Mouse (Mus musculus) forebrain, embryonic 12.5 days (tissue): ENCODE data around the gene Ap4e1. TPM values are rescaled to one million over a fixed set of nuclear protein-coding genes. Genes with fewer than 3 reads are reported as not detected.
"Not testable (repeated sequence)": the region's sequence is repeated elsewhere in the genome, so short reads cannot be mapped to it uniquely, and the experiment has no call there.

ENCODE experiments used
- ATAC-seq: fragments of 200-750 bp; cut with Nextera tagmentation; 2 replicates; pipeline ENCODE4 v1.8.0; 2017; ENCODE audit warnings: moderate TSS enrichment; ENCODE audit not compliant: low FRiP score
- H3K27ac ChIP-seq: fragments of 300-500 bp; sonication (generic); 2 replicates; pipeline ENCODE4 v1.5.1; 2016; ENCODE audit warnings: mild to moderate bottlenecking
- H3K27me3 ChIP-seq: fragments of 300-500 bp; sonication (generic); 2 replicates; pipeline ENCODE4 v1.6.1; 2016; ENCODE audit warnings: mild to moderate bottlenecking
- H3K36me3 ChIP-seq: fragments of 300-500 bp; sonication (generic); replicated peaks from 2 replicates; pipeline ENCODE4 v1.6.1; 2016; ENCODE audit warnings: mild to moderate bottlenecking
- H3K4me1 ChIP-seq: fragments of 300-500 bp; sonication (generic); 2 replicates; pipeline ENCODE4 v1.6.1; 2016
- H3K4me2 ChIP-seq: fragments of 300-500 bp; sonication (generic); 2 replicates; pipeline ENCODE4 v1.6.1; 2016; ENCODE audit warnings: mild to moderate bottlenecking, moderate library complexity
- H3K4me3 ChIP-seq: fragments of 300-500 bp; sonication (generic); replicated peaks from 2 replicates; pipeline ENCODE4 v1.5.1; 2016; ENCODE audit warnings: mild to moderate bottlenecking
- H3K9ac ChIP-seq: fragments of 300-500 bp; sonication (generic); 2 replicates; pipeline ENCODE4 v1.6.1; 2016; ENCODE audit warnings: mild to moderate bottlenecking
- H3K9me3 ChIP-seq: fragments of 300-500 bp; sonication (generic); 2 replicates; pipeline ENCODE4 v1.6.1; 2016
- WGBS: fragments of 180-500 bp; shearing (Covaris S2); methylation state at CpG from one replicate; pipeline ENCODE4 v1.1.7; 2016; 5-methylcytosine and 5-hydroxymethylcytosine counted together
- polyA plus RNA-seq: library from polyadenylated mRNA; unstranded; fragments of >200 nt; fragmentation: Nextera tagmentation; extraction: Ambion mirVana; gene quantifications from 2 replicates; pipeline ENCODE4 v1.2.1, GENCODE M21; 2016

The Ap4e1 gene
- polyA plus RNA-seq, 1 experiment from 2014 or later, result 15.0 TPM

- 84% methylated on average over 5 of the region's 5 CpGs for WGBS
- H3K9me3 ChIP-seq, result no peaks in the 10 kb centered on the region
These were observed 1.0 kb upstream of the Ap4e1 start for GRCm38 (mm10) chr2:127007509-127007908.

GRCm38 (mm10) chr2:127035006-127035605, 26.6 kb downstream of the Ap4e1 start:
- WGBS, result 95% methylated on average over 9 of the region's 9 CpGs
- no peaks in the 10 kb centered on the region for H3K27me3 ChIP-seq
- H3K4me2 ChIP-seq, result no peak overlapping the region
- H3K9ac ChIP-seq, result no peak overlapping the region
- no peaks in the 10 kb centered on the region for H3K9me3 ChIP-seq
- H3K4me1 ChIP-seq, result no peaks in the 10 kb centered on the region
- peaks cover 51% of the 10 kb centered on the region for H3K36me3 ChIP-seq
- no peak for ATAC-seq
- H3K27ac ChIP-seq, result no peak overlapping the region
- H3K4me3 ChIP-seq, result no peak overlapping the region

More at GRCm38 (mm10) chr2:127007509-127007908, 1.0 kb upstream of the Ap4e1 start:
- Histone ChIP-seq H3K4me3 (no peak overlapping the region), H3K27ac (no peak overlapping the region), H3K4me2 (no peak overlapping the region), H3K27me3 (no peaks in the 10 kb centered on the region), H3K36me3 (peaks cover 12% of the 10 kb centered on the region), H3K9ac (no peak overlapping the region), H3K4me1 (peaks cover 14% of the 10 kb centered on the region)
- no peak for ATAC-seq

- WGBS, result 92% methylated on average over 4 of the region's 4 CpGs
- no peaks in the 10 kb centered on the region for H3K9me3 ChIP-seq
- no peaks in the 10 kb centered on the region for H3K4me1 ChIP-seq
- ATAC-seq, result no peak
- no peak overlapping the region for H3K27ac ChIP-seq
- H3K4me3 ChIP-seq, result no peak overlapping the region
- no peak overlapping the region for H3K9ac ChIP-seq
- H3K36me3 ChIP-seq, result peaks cover 41% of the 10 kb centered on the region
- H3K4me2 ChIP-seq, result no peak overlapping the region
- no peaks in the 10 kb centered on the region for H3K27me3 ChIP-seq
These were observed 28.8 kb downstream of the Ap4e1 start for GRCm38 (mm10) chr2:127037299-127037698.

GRCm38 (mm10) chr2:127061471-127061870, 53.0 kb downstream of the Ap4e1 start:
- Histone ChIP-seq H3K9me3 (no peaks in the 10 kb centered on the region), H3K27me3 (no peaks in the 10 kb centered on the region), H3K9ac (no peak overlapping the region), H3K4me2 (no peak overlapping the region), H3K36me3 (peaks cover 41% of the 10 kb centered on the region), H3K27ac (no peak overlapping the region), H3K4me3 (no peak overlapping the region), H3K4me1 (no peaks in the 10 kb centered on the region)
- 93% methylated on average over 9 of the region's 9 CpGs for WGBS
- no peak for ATAC-seq

GRCm38 (mm10) chr2:127068806-127069205, 60.3 kb downstream of the Ap4e1 start:
- Histone ChIP-seq H3K4me1 (peaks cover 13% of the 10 kb centered on the region), H3K27ac (no peak overlapping the region), H3K27me3 (no peaks in the 10 kb centered on the region), H3K9ac (no peak overlapping the region), H3K4me2 (no peak overlapping the region), H3K4me3 (no peak overlapping the region), H3K36me3 (peaks cover 7% of the 10 kb centered on the region; the same call in 1 of the 2 replicates), H3K9me3 (no peaks in the 10 kb centered on the region)
- 77% methylated on average over 7 of the region's 7 CpGs for WGBS
- no peak for ATAC-seq

- Histone ChIP-seq H3K4me3 (peak overlapping the region; percentile 64), H3K4me2 (peak overlapping the region; percentile 70), H3K9ac (peak overlapping the region; percentile 65; the same call in 1 of the 2 replicates), H3K27me3 (no peaks in the 10 kb centered on the region), H3K4me1 (peaks cover 13% of the 10 kb centered on the region), H3K27ac (peak overlapping the region; percentile 50; the same call in 1 of the 2 replicates), H3K9me3 (no peaks in the 10 kb centered on the region), H3K36me3 (peaks cover 7% of the 10 kb centered on the region; the same call in 1 of the 2 replicates)
- ATAC-seq, result no peak
- WGBS, result 17% methylated on average over 11 of the region's 11 CpGs
These were observed 61.4 kb downstream of the Ap4e1 start for GRCm38 (mm10) chr2:127069781-127070434.

- peak; percentile 99 for ATAC-seq
These were observed 61.9 kb downstream of the Ap4e1 start, which contains the start of gene Blvra for GRCm38 (mm10) chr2:127070435-127070841. TSS of gene Blvra (plus strand) at chr2:127070665.

GRCm38 (mm10) chr2:127070879-127071278, 62.4 kb downstream of the Ap4e1 start:
- Histone ChIP-seq H3K36me3 (peaks cover 7% of the 10 kb centered on the region; the same call in 1 of the 2 replicates), H3K4me2 (peak overlapping the region; percentile 70), H3K4me3 (peak overlapping the region; percentile 64), H3K9ac (peak overlapping the region; percentile 65), H3K27me3 (no peaks in the 10 kb centered on the region), H3K4me1 (peaks cover 13% of the 10 kb centered on the region), H3K27ac (0 out of 2 replicates have a peak overlapping the region, but pooled peaks have one; percentile 50), H3K9me3 (no peaks in the 10 kb centered on the region)
- 14% methylated on average over 8 of the region's 9 CpGs for whole genome bisulfite sequencing
- ATAC-seq, result peak; percentile 68

More at GRCm38 (mm10) chr2:127070435-127070841, 61.9 kb downstream of the Ap4e1 start, which contains the start of gene Blvra:
- Histone ChIP-seq H3K27ac (peak within 1 kb of the TSS; percentile 50; the same call in 1 of the 2 replicates), H3K36me3 (peaks cover 7% of the 10 kb centered on the region; the same call in 1 of the 2 replicates), H3K9me3 (no peaks in the 10 kb centered on the region), H3K4me1 (peaks cover 13% of the 10 kb centered on the region), H3K4me2 (peak within 1 kb of the TSS; percentile 70), H3K4me3 (peak within 1 kb of the TSS; percentile 64), H3K9ac (peak within 1 kb of the TSS; percentile 65), H3K27me3 (no peaks in the 10 kb centered on the region)
- under 1% methylated on average over 32 of the region's 32 CpGs for WGBS

GRCm38 (mm10) chr2:127074116-127074515, 65.6 kb downstream of the Ap4e1 start:
- Histone ChIP-seq H3K36me3 (no peaks in the 10 kb centered on the region), H3K4me3 (no peak overlapping the region), H3K4me1 (peaks cover 13% of the 10 kb centered on the region), H3K4me2 (no peak overlapping the region), H3K27me3 (no peaks in the 10 kb centered on the region), H3K9ac (no peak overlapping the region), H3K27ac (no peak overlapping the region), H3K9me3 (no peaks in the 10 kb centered on the region)
- WGBS, result 94% methylated on average over 2 of the region's 2 CpGs
- ATAC-seq, result no peak

GRCm38 (mm10) chr2:127077611-127078010, 69.1 kb downstream of the Ap4e1 start:
- Histone ChIP-seq H3K9me3 (no peaks in the 10 kb centered on the region), H3K9ac (no peak overlapping the region), H3K27me3 (no peaks in the 10 kb centered on the region), H3K36me3 (no peaks in the 10 kb centered on the region), H3K4me3 (no peak overlapping the region), H3K4me2 (no peak overlapping the region), H3K4me1 (no peaks in the 10 kb centered on the region), H3K27ac (no peak overlapping the region)
- ATAC-seq, result no peak
- 75% methylated on average over 9 of the region's 9 CpGs for WGBS

GRCm38 (mm10) chr2:127079066-127079465, 70.5 kb downstream of the Ap4e1 start:
- H3K9ac ChIP-seq, H3K27ac ChIP-seq, H3K4me2 ChIP-seq, H3K4me3 ChIP-seq, H3K9me3 ChIP-seq, H3K4me1 ChIP-seq, H3K36me3 ChIP-seq, H3K27me3 ChIP-seq, ATAC-seq: not testable (repeated sequence)
- WGBS, result 74% methylated on average over 2 of the region's 2 CpGs

- no peaks in the 10 kb centered on the region for H3K36me3 ChIP-seq
- H3K9me3 ChIP-seq, result no peaks in the 10 kb centered on the region
- H3K4me2 ChIP-seq, result no peak overlapping the region
- ATAC-seq, result no peak
- H3K4me3 ChIP-seq, result no peak overlapping the region
- H3K27ac ChIP-seq, result no peak overlapping the region
- 92% methylated on average over 11 of the region's 11 CpGs for WGBS
- no peaks in the 10 kb centered on the region for H3K4me1 ChIP-seq
- no peak overlapping the region for H3K9ac ChIP-seq
- H3K27me3 ChIP-seq, result no peaks in the 10 kb centered on the region
These were observed 71.5 kb downstream of the Ap4e1 start for GRCm38 (mm10) chr2:127079881-127080590.
